In the genomic region with DNA sequence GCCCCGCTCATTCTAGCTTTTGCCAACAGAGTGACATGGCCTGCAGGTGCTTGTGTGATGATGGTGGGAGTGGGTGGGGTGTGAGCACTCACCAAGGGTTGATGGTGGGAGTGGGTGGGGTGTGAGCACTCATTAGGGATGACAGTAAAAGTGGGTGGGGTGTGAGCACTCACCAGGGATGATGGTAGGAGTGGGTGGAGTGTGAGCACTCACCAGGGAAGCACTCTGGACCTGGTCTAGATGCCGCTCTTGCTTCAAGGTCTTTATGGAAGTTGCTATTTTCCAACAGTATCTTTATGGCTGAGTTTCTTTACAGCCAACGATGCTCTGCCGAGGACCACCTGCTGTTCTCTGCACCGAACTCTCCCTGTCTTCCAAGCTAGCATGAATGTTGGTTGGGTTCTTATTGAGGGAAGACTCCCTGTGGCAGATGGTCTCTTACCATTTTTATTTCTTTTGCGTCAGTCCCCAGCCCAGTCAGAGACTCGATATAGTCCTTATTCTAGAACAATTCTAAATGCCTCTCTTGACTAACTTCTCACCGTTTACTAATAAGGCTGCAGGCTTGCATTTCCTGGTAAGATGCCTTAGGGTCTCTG, we compare ENCODE assay signal across 13 mouse cellular contexts.
"Had no signal": no experiment of that assay in that cellular context is flagged by ENCODE, and none has a peak within 500 bp of the region (broad histone marks: within the 10 kb centered on the region; RNA-seq: fewer than 3 reads in every experiment).

No protein-coding gene starts in this region.

- DNase-seq: kidney, adult 11 months; kidney, adult 9 months; kidney, postnatal 36 days; lung, embryonic 14.5 days; lung, postnatal 10 days; thymus, adult 18-20 months; thymus, postnatal 14 days had no signal

- H3K36me3 ChIP-seq: limb, embryonic 15.5 days; liver, embryonic 12.5 days; midbrain, embryonic 12.5 days had no signal

- H3K9me3 ChIP-seq: limb, embryonic 15.5 days; liver, embryonic 12.5 days; midbrain, embryonic 12.5 days had no signal

- H3K4me1 ChIP-seq: liver, embryonic 12.5 days had no signal

- H3K27me3 ChIP-seq: limb, embryonic 15.5 days; liver, embryonic 12.5 days; midbrain, embryonic 12.5 days had no signal

- H3K4me3 ChIP-seq: limb, embryonic 15.5 days; liver, embryonic 12.5 days; midbrain, embryonic 12.5 days had no signal

- H3K9ac ChIP-seq: limb, embryonic 15.5 days; liver, embryonic 12.5 days; lung, embryonic 14.5 days; midbrain, embryonic 12.5 days had no signal

- H3K27ac ChIP-seq: kidney, postnatal 0 days; limb, embryonic 15.5 days; liver, embryonic 12.5 days; macrophage; midbrain, embryonic 12.5 days; stomach, postnatal 0 days had no signal

- ATAC-seq: liver, embryonic 12.5 days had no signal

- H3K4me2 ChIP-seq: limb, embryonic 15.5 days; liver, embryonic 12.5 days; lung, embryonic 14.5 days; midbrain, embryonic 12.5 days had no signal
